Mouse (Mus musculus): Measurements from ENCODE around the gene Ifitm6. TPM values are rescaled to one million over a fixed set of nuclear protein-coding genes. Genes with fewer than 3 reads are reported as not detected.

The Ifitm6 gene
- polyA plus RNA-seq, 1 experiment from 2014 or later = 0.97 TPM

GRCm38 (mm10) chr7:141059929-141060328, 42.2 kb upstream of the Ifitm6 start:
- Histone ChIP-seq H3K27ac (replicated peaks in 1 of 2; ENCODE audit: control insufficient read depth in 1 of 2, insufficient read depth in 1 of 2, low read depth in 2 of 2, low read length in 2 of 2) (no peak overlapping the region), H3K4me2 (ENCODE audit: low read length) (no peak overlapping the region), H3K4me3 (ENCODE audit: control insufficient read depth in 1 of 2, insufficient read depth in 1 of 2, low read depth in 1 of 2, low read length in 2 of 2) (no peak overlapping the region), H3K9ac (ENCODE audit: low read length) (no peak overlapping the region), H3K9me3 (ENCODE audit: control insufficient read depth, low read length) (0 out of 2 replicates have a peak, but pooled peaks cover 2% of the 10 kb centered on the region), H3K36me3 (ENCODE audit: control insufficient read depth, insufficient read depth, low read length) (no peaks in the 10 kb centered on the region), H3K27me3 (ENCODE audit: control insufficient read depth, insufficient read depth, low read length) (peaks cover 62% of the 10 kb centered on the region), H3K4me1 (ENCODE audit: control insufficient read depth in 2 of 2, insufficient read depth in 2 of 2, low read length in 2 of 2) (peaks cover 2 to 8% of the 10 kb centered on the region in 2 experiments; a peak in 1 of 4 replicates)
- no peak for ATAC-seq (ENCODE audit: insufficient number of reproducible peaks, insufficient read depth, low FRiP score, low read depth)
- WGBS = 72% methylated on average over 2 of the region's 2 CpGs

GRCm38 (mm10) chr7:141058601-141059341, 41.0 kb upstream of the Ifitm6 start:
- Histone ChIP-seq H3K9ac (ENCODE audit: low read length) (no peak overlapping the region), H3K4me1 (ENCODE audit: control insufficient read depth in 2 of 2, insufficient read depth in 2 of 2, low read length in 2 of 2) (peaks cover 2 to 8% of the 10 kb centered on the region in 2 experiments; a peak in 1 of 4 replicates), H3K36me3 (ENCODE audit: control insufficient read depth, insufficient read depth, low read length) (no peaks in the 10 kb centered on the region), H3K4me2 (ENCODE audit: low read length) (no peak overlapping the region), H3K9me3 (ENCODE audit: control insufficient read depth, low read length) (0 out of 2 replicates have a peak, but pooled peaks cover 2% of the 10 kb centered on the region), H3K27me3 (ENCODE audit: control insufficient read depth, insufficient read depth, low read length) (peaks cover 57% of the 10 kb centered on the region), H3K27ac (replicated peaks in 1 of 2; ENCODE audit: control insufficient read depth in 1 of 2, insufficient read depth in 1 of 2, low read depth in 2 of 2, low read length in 2 of 2) (no peak overlapping the region), H3K4me3 (ENCODE audit: control insufficient read depth in 1 of 2, insufficient read depth in 1 of 2, low read depth in 1 of 2, low read length in 2 of 2) (no peak overlapping the region)
- 79% methylated on average over 14 of the region's 14 CpGs for WGBS
- ATAC-seq (ENCODE audit: insufficient number of reproducible peaks, insufficient read depth, low FRiP score, low read depth) = no peak

DNA sequence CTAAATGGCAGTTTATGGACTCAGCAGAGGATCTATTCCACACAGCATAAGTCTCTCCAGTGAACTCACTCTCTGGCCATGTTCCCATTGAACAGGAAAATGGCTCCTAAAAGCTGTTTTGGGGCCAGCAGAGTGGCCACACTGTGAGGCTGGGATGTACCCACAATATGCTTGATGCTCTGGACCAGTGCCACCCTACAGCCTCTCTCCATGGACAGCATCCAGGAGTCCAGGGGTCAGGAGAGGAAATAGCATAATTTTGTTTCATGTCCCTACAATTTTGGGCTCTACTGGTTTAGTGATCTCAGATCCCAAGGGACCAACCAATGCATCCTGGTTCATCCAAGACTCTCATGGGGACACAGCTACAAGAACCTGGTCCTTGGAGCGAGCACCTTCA, 39.8 kb upstream of the Ifitm6 start:
- Histone ChIP-seq H3K36me3 (ENCODE audit: control insufficient read depth, insufficient read depth, low read length) (no peaks in the 10 kb centered on the region), H3K4me1 (ENCODE audit: control insufficient read depth in 2 of 2, insufficient read depth in 2 of 2, low read length in 2 of 2) (peaks cover 2 to 8% of the 10 kb centered on the region in 2 experiments; a peak in 1 of 4 replicates), H3K27ac (replicated peaks in 1 of 2; ENCODE audit: control insufficient read depth in 1 of 2, insufficient read depth in 1 of 2, low read depth in 2 of 2, low read length in 2 of 2) (no peak overlapping the region), H3K9ac (ENCODE audit: low read length) (no peak overlapping the region), H3K9me3 (ENCODE audit: control insufficient read depth, low read length) (0 out of 2 replicates have a peak, but pooled peaks cover 2% of the 10 kb centered on the region), H3K27me3 (ENCODE audit: control insufficient read depth, insufficient read depth, low read length) (peaks cover 48% of the 10 kb centered on the region), H3K4me2 (ENCODE audit: low read length) (no peak overlapping the region), H3K4me3 (ENCODE audit: control insufficient read depth in 1 of 2, insufficient read depth in 1 of 2, low read depth in 1 of 2, low read length in 2 of 2) (no peak overlapping the region)
- 80% methylated on average over 1 of the region's 1 CpGs for WGBS
- no peak for ATAC-seq (ENCODE audit: insufficient number of reproducible peaks, insufficient read depth, low FRiP score, low read depth)

DNA sequence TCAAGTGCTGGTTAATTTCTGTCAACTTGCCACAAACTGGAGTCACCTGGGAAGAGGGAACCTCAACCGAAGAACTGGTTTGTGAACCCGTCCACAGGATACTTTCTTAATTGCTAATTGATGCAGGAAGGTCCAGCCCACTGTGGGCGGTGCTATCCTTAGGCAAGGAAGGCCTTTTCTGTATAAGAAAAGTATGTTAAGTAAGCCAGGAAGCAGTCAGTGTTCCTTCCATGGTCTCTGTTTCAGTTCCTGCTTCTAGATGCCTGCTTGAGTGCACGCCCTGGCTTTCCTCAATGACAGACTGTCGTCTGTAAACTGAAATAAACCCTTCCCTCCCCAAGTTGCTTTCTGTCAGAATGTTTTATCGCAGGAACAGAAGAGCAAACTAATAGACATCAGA, 39.3 kb upstream of the Ifitm6 start:
- H3K9ac ChIP-seq (ENCODE audit: low read length) = no peak overlapping the region
- peaks cover 2 to 8% of the 10 kb centered on the region in 2 experiments; a peak in 1 of 4 replicates for H3K4me1 ChIP-seq (ENCODE audit: control insufficient read depth in 2 of 2, insufficient read depth in 2 of 2, low read length in 2 of 2)
- no peak overlapping the region for H3K4me2 ChIP-seq (ENCODE audit: low read length)
- no peaks in the 10 kb centered on the region for H3K36me3 ChIP-seq (ENCODE audit: control insufficient read depth, insufficient read depth, low read length)
- ATAC-seq (ENCODE audit: insufficient number of reproducible peaks, insufficient read depth, low FRiP score, low read depth) = no peak
- no peak overlapping the region for H3K27ac ChIP-seq (replicated peaks in 1 of 2; ENCODE audit: control insufficient read depth in 1 of 2, insufficient read depth in 1 of 2, low read depth in 2 of 2, low read length in 2 of 2)
- H3K27me3 ChIP-seq (ENCODE audit: control insufficient read depth, insufficient read depth, low read length) = peaks cover 42% of the 10 kb centered on the region
- H3K9me3 ChIP-seq (ENCODE audit: control insufficient read depth, low read length) = 0 out of 2 replicates have a peak, but pooled peaks cover 2% of the 10 kb centered on the region
- no peak overlapping the region for H3K4me3 ChIP-seq (ENCODE audit: control insufficient read depth in 1 of 2, insufficient read depth in 1 of 2, low read depth in 1 of 2, low read length in 2 of 2)
- whole genome bisulfite sequencing = 79% methylated on average over 6 of the region's 6 CpGs

DNA sequence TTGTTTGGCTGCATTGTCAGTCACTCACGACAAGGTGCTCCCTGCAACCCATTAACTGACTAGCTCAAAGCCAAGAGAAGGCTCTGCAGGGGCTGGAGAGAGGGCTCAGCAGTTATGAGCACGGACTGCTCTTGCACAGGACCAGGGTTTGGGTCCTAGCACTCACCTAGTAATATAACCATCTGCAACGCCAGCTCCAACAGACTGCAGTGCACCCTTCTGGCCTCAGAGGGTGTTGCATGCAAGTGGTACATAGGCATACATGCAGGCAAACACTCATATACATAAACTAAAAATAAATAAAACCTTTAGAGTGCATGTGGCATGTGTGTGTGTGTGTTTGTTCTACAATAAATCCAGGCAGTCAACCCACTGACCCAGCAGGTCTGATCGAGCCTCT, 38.1 kb upstream of the Ifitm6 start:
- Histone ChIP-seq H3K9ac (ENCODE audit: low read length) (no peak overlapping the region), H3K27me3 (ENCODE audit: control insufficient read depth, insufficient read depth, low read length) (peaks cover 30% of the 10 kb centered on the region), H3K4me2 (ENCODE audit: low read length) (no peak overlapping the region), H3K36me3 (ENCODE audit: control insufficient read depth, insufficient read depth, low read length) (no peaks in the 10 kb centered on the region), H3K9me3 (ENCODE audit: control insufficient read depth, low read length) (0 out of 2 replicates have a peak, but pooled peaks cover 2% of the 10 kb centered on the region), H3K4me3 (ENCODE audit: control insufficient read depth in 1 of 2, insufficient read depth in 1 of 2, low read depth in 1 of 2, low read length in 2 of 2) (no peak overlapping the region), H3K27ac (replicated peaks in 1 of 2; ENCODE audit: control insufficient read depth in 1 of 2, insufficient read depth in 1 of 2, low read depth in 2 of 2, low read length in 2 of 2) (no peak overlapping the region), H3K4me1 (ENCODE audit: control insufficient read depth in 2 of 2, insufficient read depth in 2 of 2, low read length in 2 of 2) (0 out of 4 replicates have a peak, but pooled peaks cover 2 to 5% of the 10 kb centered on the region in 2 experiments)
- no peak for ATAC-seq (ENCODE audit: insufficient number of reproducible peaks, insufficient read depth, low FRiP score, low read depth)
- 73% methylated on average over 4 of the region's 4 CpGs for whole genome bisulfite sequencing

DNA sequence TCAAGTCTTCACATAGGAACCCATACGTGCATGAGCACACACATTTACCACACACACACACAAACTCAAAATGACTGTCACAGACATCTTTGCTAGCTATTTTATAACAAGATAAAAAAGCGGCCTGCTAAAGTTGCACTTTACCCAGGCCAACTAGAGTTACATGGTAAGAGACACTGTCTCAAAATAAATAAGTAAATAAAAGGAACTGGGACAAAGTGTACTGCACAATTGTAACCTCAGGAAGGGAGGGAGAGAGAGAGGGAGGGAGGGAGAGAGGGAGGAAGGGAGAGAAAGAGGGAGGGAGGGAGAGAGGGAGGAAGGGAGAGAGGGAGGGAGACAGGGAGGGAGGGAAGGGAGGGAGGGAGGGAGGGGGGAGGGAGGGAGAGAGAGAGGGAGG, 34.7 kb upstream of the Ifitm6 start:
- Histone ChIP-seq H3K4me3 (ENCODE audit: control insufficient read depth in 1 of 2, insufficient read depth in 1 of 2, low read depth in 1 of 2, low read length in 2 of 2) (no peak overlapping the region), H3K36me3 (ENCODE audit: control insufficient read depth, insufficient read depth, low read length) (no peaks in the 10 kb centered on the region), H3K4me1 (ENCODE audit: control insufficient read depth in 2 of 2, insufficient read depth in 2 of 2, low read length in 2 of 2) (peaks cover under 1 to 6% of the 10 kb centered on the region in 2 experiments; a peak in 3 of 4 replicates), H3K9me3 (ENCODE audit: control insufficient read depth, low read length) (0 out of 2 replicates have a peak, but pooled peaks cover 2% of the 10 kb centered on the region), H3K9ac (ENCODE audit: low read length) (no peak overlapping the region), H3K27ac (replicated peaks in 1 of 2; ENCODE audit: control insufficient read depth in 1 of 2, insufficient read depth in 1 of 2, low read depth in 2 of 2, low read length in 2 of 2) (no peak overlapping the region), H3K27me3 (ENCODE audit: control insufficient read depth, insufficient read depth, low read length) (no peaks in the 10 kb centered on the region; the same call in 1 of the 2 replicates), H3K4me2 (ENCODE audit: low read length) (no peak overlapping the region)
- 72% methylated on average over 2 of the region's 2 CpGs for WGBS
- ATAC-seq (ENCODE audit: insufficient number of reproducible peaks, insufficient read depth, low FRiP score, low read depth) = no peak

DNA sequence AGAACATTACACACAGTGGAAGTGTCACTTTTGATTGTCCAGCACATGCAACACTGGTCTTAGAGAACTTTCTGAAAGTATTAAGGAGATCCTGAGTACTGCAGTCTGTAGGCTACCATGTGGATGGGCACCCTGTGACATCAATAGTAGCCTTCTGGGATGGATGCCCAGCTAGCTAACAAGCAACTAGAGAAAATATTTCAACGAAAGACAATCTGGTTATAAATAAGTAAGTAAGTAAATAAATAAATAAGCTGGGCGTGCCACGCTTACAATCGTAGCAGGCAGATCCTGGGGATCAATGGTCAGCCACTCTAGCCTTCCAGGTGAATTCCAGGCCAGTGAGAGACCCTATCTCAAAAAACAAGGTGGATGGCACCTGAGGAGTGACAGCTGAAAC, 34.3 kb upstream of the Ifitm6 start:
- Histone ChIP-seq H3K27ac (replicated peaks in 1 of 2; ENCODE audit: control insufficient read depth in 1 of 2, insufficient read depth in 1 of 2, low read depth in 2 of 2, low read length in 2 of 2) (no peak overlapping the region), H3K9ac (ENCODE audit: low read length) (no peak overlapping the region), H3K27me3 (ENCODE audit: control insufficient read depth, insufficient read depth, low read length) (no peaks in the 10 kb centered on the region; the same call in 1 of the 2 replicates), H3K36me3 (ENCODE audit: control insufficient read depth, insufficient read depth, low read length) (no peaks in the 10 kb centered on the region), H3K9me3 (ENCODE audit: control insufficient read depth, low read length) (0 out of 2 replicates have a peak, but pooled peaks cover 2% of the 10 kb centered on the region), H3K4me1 (ENCODE audit: control insufficient read depth in 2 of 2, insufficient read depth in 2 of 2, low read length in 2 of 2) (peaks cover 4 to 8% of the 10 kb centered on the region in 2 experiments; a peak in 3 of 4 replicates), H3K4me2 (ENCODE audit: low read length) (no peak overlapping the region), H3K4me3 (ENCODE audit: control insufficient read depth in 1 of 2, insufficient read depth in 1 of 2, low read depth in 1 of 2, low read length in 2 of 2) (no peak overlapping the region)
- no peak for ATAC-seq (ENCODE audit: insufficient number of reproducible peaks, insufficient read depth, low FRiP score, low read depth)
- 88% methylated on average over 4 of the region's 4 CpGs for WGBS
